Mouse (Mus musculus): ENCODE results near the gene Hist4h4. TPM values are rescaled to one million over a fixed set of nuclear protein-coding genes. Genes with fewer than 3 reads are reported as not detected.

The Hist4h4 gene
- polyA plus RNA-seq, 1 experiment from 2014 or later: 1.2 TPM

Small RNA genes within 50 kb of the gene (microRNA-seq; reads per million reads assigned to microRNA genes)
- not detected for gene Gm44364

Other genes starting within 250 kb of the Hist4h4 start
- gene Plbd1, start 142.5 kb downstream of the Hist4h4 start, polyA plus RNA-seq (2014; fragmentation: Nextera tagmentation; extraction: Ambion mirVana): 2.7 and 4.0 TPM in 2 replicates
- gene Gucy2c, start 22.6 kb downstream of the Hist4h4 start, polyA plus RNA-seq (2014; fragmentation: Nextera tagmentation; extraction: Ambion mirVana): 0.10 TPM in 1 of 2 replicates, not detected in the other
- 96.0 and 104 TPM in 2 replicates for gene H2afj, start 3.8 kb upstream of the Hist4h4 start, polyA plus RNA-seq (2014; fragmentation: Nextera tagmentation; extraction: Ambion mirVana)
- gene BC049715, start 23.2 kb upstream of the Hist4h4 start, polyA plus RNA-seq (2014; fragmentation: Nextera tagmentation; extraction: Ambion mirVana): 1.7 and 1.9 TPM in 2 replicates
- gene Wbp11, start 23.8 kb upstream of the Hist4h4 start, polyA plus RNA-seq (2014; fragmentation: Nextera tagmentation; extraction: Ambion mirVana): 91.5 and 136 TPM in 2 replicates
- 1.1 and 1.4 TPM in 2 replicates for gene Smco3, start 31.0 kb upstream of the Hist4h4 start, polyA plus RNA-seq (2014; fragmentation: Nextera tagmentation; extraction: Ambion mirVana)
- 1.7 and 2.2 TPM in 2 replicates for gene Art4, start 53.3 kb upstream of the Hist4h4 start, polyA plus RNA-seq (2014; fragmentation: Nextera tagmentation; extraction: Ambion mirVana)
- gene Mgp, start 71.4 kb upstream of the Hist4h4 start, polyA plus RNA-seq (2014; fragmentation: Nextera tagmentation; extraction: Ambion mirVana): 168 and 215 TPM in 2 replicates
- gene Erp27, start 117.8 kb upstream of the Hist4h4 start, polyA plus RNA-seq (2014; fragmentation: Nextera tagmentation; extraction: Ambion mirVana): 0.22 and 0.31 TPM in 2 replicates
- 0.11 and 0.81 TPM in 2 replicates for gene Pde6h, start 119.4 kb upstream of the Hist4h4 start, polyA plus RNA-seq (2014; fragmentation: Nextera tagmentation; extraction: Ambion mirVana)
- gene Arhgdib, start 137.5 kb upstream of the Hist4h4 start, polyA plus RNA-seq (2014; fragmentation: Nextera tagmentation; extraction: Ambion mirVana): 60.4 and 65.6 TPM in 2 replicates

Measured in kidney, embryonic 14.5 days (tissue).